Mouse (Mus musculus): ENCODE data around the gene Zfp398.

DNA sequence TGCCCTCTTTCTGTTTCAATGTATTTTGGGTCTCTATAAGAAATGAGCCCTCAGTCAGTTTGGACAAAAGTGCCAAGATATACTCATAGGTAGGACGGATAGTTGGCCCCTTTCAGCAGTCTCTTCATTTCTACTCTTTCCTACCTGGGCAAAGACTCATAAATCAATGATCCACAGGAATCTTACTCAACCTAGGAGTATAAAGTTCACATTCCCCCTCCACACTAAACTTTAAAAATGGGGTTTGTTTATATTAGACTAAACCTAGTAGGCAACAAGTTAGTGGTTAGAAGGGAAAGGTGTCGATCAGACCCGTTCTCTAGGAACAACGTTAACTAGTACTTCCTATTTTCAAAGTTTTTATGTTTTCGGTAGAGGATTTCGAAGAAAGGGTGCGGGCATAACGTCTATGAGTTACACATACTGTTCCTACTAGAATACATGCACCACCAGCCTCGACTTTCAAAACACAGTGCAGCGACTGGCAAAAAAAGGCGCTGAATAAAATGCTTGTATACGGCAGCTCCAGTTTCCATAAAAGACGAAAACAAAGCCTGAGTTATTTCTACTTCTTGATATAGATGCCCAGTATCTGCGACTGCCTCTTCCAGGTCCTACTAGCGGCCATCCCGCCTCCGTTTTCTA lies 23.1 kb upstream of the Zfp398 start:
- TF ChIP-seq GATA1 (IDR thresholded peaks at IDR 0.05; ENCODE audit: low read length) (no peak), TAL1 (IDR thresholded peaks at IDR 0.05; ENCODE audit: low read length) (no peak)

Measured in erythroblast, embryonic 14.5 days (primary cell).